Mouse (Mus musculus) intestine, postnatal 0 days (tissue): Measurements from ENCODE around the gene Inhbb. TPM values are rescaled to one million over a fixed set of nuclear protein-coding genes. Genes with fewer than 3 reads are reported as not detected.

ENCODE experiments used
- ATAC-seq: fragments of 200-750 bp; cut with Nextera tagmentation; 2 replicates; pipeline ENCODE4 v1.8.0; 2017; ENCODE audit warnings: mild to moderate bottlenecking, moderate TSS enrichment, moderate library complexity
- H3K27ac ChIP-seq: fragments of 300-500 bp; sonication (generic); 2 replicates; pipeline ENCODE4 v1.5.1; 2014; ENCODE audit warnings: mild to moderate bottlenecking, low read depth, low read length, moderate library complexity
- H3K27me3 ChIP-seq: fragments of 300-500 bp; sonication (generic); replicated peaks from 2 replicates; pipeline ENCODE4 v1.6.1; 2014; ENCODE audit warnings: low read length, mixed read lengths; ENCODE audit not compliant: control insufficient read depth, insufficient read depth
- H3K36me3 ChIP-seq: fragments of 300-500 bp; sonication (generic); 2 replicates; pipeline ENCODE4 v1.6.1; 2014; ENCODE audit warnings: mild to moderate bottlenecking, moderate library complexity; ENCODE audit not compliant: control insufficient read depth, insufficient read depth
- H3K4me1 ChIP-seq: fragments of 300-500 bp; sonication (generic); replicated peaks from 2 replicates; pipeline ENCODE4 v1.6.1; 2014; ENCODE audit warnings: antibody characterized with exemption, low read length, mixed read lengths; ENCODE audit not compliant: control insufficient read depth, insufficient read depth
- H3K4me2 ChIP-seq: fragments of 300-500 bp; sonication (generic); replicated peaks from 2 replicates; pipeline ENCODE4 v1.6.1; 2014; ENCODE audit warnings: low read depth, mild to moderate bottlenecking, moderate library complexity
- H3K4me3 ChIP-seq: fragments of 300-500 bp; sonication (generic); 2 replicates; pipeline ENCODE4 v1.5.1; 2014; ENCODE audit warnings: low read depth, low read length
- H3K9ac ChIP-seq: fragments of 300-500 bp; sonication (generic); 2 replicates; pipeline ENCODE4 v1.6.1; 2014; ENCODE audit warnings: mild to moderate bottlenecking, low read depth, low read length
- H3K9me3 ChIP-seq: fragments of 300-500 bp; sonication (generic); 2 replicates; pipeline ENCODE4 v1.6.1; 2016; ENCODE audit warnings: mixed run types; ENCODE audit not compliant: control insufficient read depth
- CTCF ChIP-seq: sonication (generic); IDR thresholded peaks from 2 replicates; pipeline ENCODE4 v1.5.1; 2016; ENCODE audit warnings: low read depth, mild to moderate bottlenecking, control low read depth, antibody characterized with exemption, moderate library complexity
- WGBS: fragments of 180-500 bp; shearing (Covaris S2); extraction: QIAGEN DNeasy Blood & Tissue Kit; methylation state at CpG from one replicate; pipeline ENCODE4 v1.1.7; 2014; 5-methylcytosine and 5-hydroxymethylcytosine counted together
- polyA plus RNA-seq: library from polyadenylated mRNA; unstranded; fragments of >200 nt; fragmentation: Nextera tagmentation; extraction: Ambion mirVana; gene quantifications from 2 replicates; pipeline ENCODE4 v1.2.1, GENCODE M21; 2015

Gene Inhbb
- polyA plus RNA-seq, 1 experiment from 2014 or later, result 0.20 TPM

- H3K36me3 ChIP-seq, result no peaks in the 10 kb centered on the region
- 1% methylated on average over 41 of the region's 78 CpGs for WGBS
- H3K4me2 ChIP-seq, result peak overlapping the region; percentile 99
- peaks cover 77% of the 10 kb centered on the region for H3K27me3 ChIP-seq
- no peak overlapping the region for H3K27ac ChIP-seq
- no peak for TF ChIP-seq CTCF
- 0 out of 2 replicates have a peak, but pooled peaks cover 6% of the 10 kb centered on the region for H3K4me1 ChIP-seq
- ATAC-seq, result peak; percentile 55
- no peaks in the 10 kb centered on the region for H3K9me3 ChIP-seq
- H3K4me3 ChIP-seq, result peak overlapping the region; percentile 62
- H3K9ac ChIP-seq, result peak overlapping the region; percentile 34; the same call in 1 of the 2 replicates
Observed at GRCm38 (mm10) chr1:119420984-119421575, 968 bp downstream of the Inhbb start.

GRCm38 (mm10) chr1:119420189-119420983 is 1.7 kb downstream of the Inhbb start:
- 0 out of 2 replicates have a peak, but pooled peaks cover 6% of the 10 kb centered on the region for H3K4me1 ChIP-seq
- H3K4me2 ChIP-seq, result peak overlapping the region; percentile 99
- no peaks in the 10 kb centered on the region for H3K9me3 ChIP-seq
- ATAC-seq, result no peak
- peak overlapping the region; percentile 62 for H3K4me3 ChIP-seq
- 2% methylated on average over 73 of the region's 76 CpGs for WGBS
- H3K27ac ChIP-seq, result no peak overlapping the region
- no peak overlapping the region for H3K9ac ChIP-seq
- no peak for TF ChIP-seq CTCF
- H3K27me3 ChIP-seq, result peaks cover 77% of the 10 kb centered on the region
- no peaks in the 10 kb centered on the region for H3K36me3 ChIP-seq

- Histone ChIP-seq H3K27me3 (peaks cover 72% of the 10 kb centered on the region), H3K27ac (no peak overlapping the region), H3K4me1 (0 out of 2 replicates have a peak, but pooled peaks cover 6% of the 10 kb centered on the region), H3K36me3 (no peaks in the 10 kb centered on the region), H3K9ac (no peak overlapping the region), H3K9me3 (no peaks in the 10 kb centered on the region), H3K4me3 (no peak overlapping the region), H3K4me2 (peak overlapping the region; percentile 99; the same call in 1 of the 2 replicates)
- no peak for ATAC-seq
- WGBS, result 9% methylated on average over 29 of the region's 29 CpGs
- TF ChIP-seq CTCF, result no peak
Observed at GRCm38 (mm10) chr1:119419151-119420105, 2.6 kb downstream of the Inhbb start.

GRCm38 (mm10) chr1:119417991-119418390 is 4.1 kb downstream of the Inhbb start:
- peaks cover 59% of the 10 kb centered on the region for H3K27me3 ChIP-seq
- 70% methylated on average over 8 of the region's 8 CpGs for WGBS
- TF ChIP-seq CTCF, result no peak
- no peak for ATAC-seq
- H3K4me1 ChIP-seq, result 0 out of 2 replicates have a peak, but pooled peaks cover 6% of the 10 kb centered on the region
- H3K9ac ChIP-seq, result no peak overlapping the region
- H3K9me3 ChIP-seq, result no peaks in the 10 kb centered on the region
- H3K4me2 ChIP-seq, result no peak overlapping the region
- no peak overlapping the region for H3K4me3 ChIP-seq
- no peak overlapping the region for H3K27ac ChIP-seq
- H3K36me3 ChIP-seq, result no peaks in the 10 kb centered on the region

- WGBS, result 83% methylated on average over 20 of the region's 20 CpGs
- ATAC-seq, result no peak
- Histone ChIP-seq H3K9ac (no peak overlapping the region), H3K4me1 (0 out of 2 replicates have a peak, but pooled peaks cover 6% of the 10 kb centered on the region), H3K27me3 (peaks cover 55% of the 10 kb centered on the region), H3K9me3 (no peaks in the 10 kb centered on the region), H3K27ac (no peak overlapping the region), H3K36me3 (no peaks in the 10 kb centered on the region), H3K4me3 (no peak overlapping the region), H3K4me2 (no peak overlapping the region)
- no peak for TF ChIP-seq CTCF
Observed at GRCm38 (mm10) chr1:119417542-119417941, 4.5 kb downstream of the Inhbb start.

GRCm38 (mm10) chr1:119416610-119417009 is 5.4 kb downstream of the Inhbb start:
- Histone ChIP-seq H3K4me3 (no peak overlapping the region), H3K9ac (no peak overlapping the region), H3K27ac (no peak overlapping the region), H3K27me3 (peaks cover 46% of the 10 kb centered on the region), H3K36me3 (no peaks in the 10 kb centered on the region), H3K4me2 (no peak overlapping the region), H3K4me1 (0 out of 2 replicates have a peak, but pooled peaks cover 4% of the 10 kb centered on the region), H3K9me3 (no peaks in the 10 kb centered on the region)
- no peak for TF ChIP-seq CTCF
- 85% methylated on average over 8 of the region's 8 CpGs for WGBS
- ATAC-seq, result no peak
